Mouse (Mus musculus): ENCODE measurements around the gene Krt23. TPM values are rescaled to one million over a fixed set of nuclear protein-coding genes. Genes with fewer than 3 reads are reported as not detected.

The Krt23 gene
- 0.27 and 0.52 TPM in 2 replicates for polyA plus RNA-seq (2016; fragmentation: Nextera tagmentation; extraction: Ambion mirVana)

DNA sequence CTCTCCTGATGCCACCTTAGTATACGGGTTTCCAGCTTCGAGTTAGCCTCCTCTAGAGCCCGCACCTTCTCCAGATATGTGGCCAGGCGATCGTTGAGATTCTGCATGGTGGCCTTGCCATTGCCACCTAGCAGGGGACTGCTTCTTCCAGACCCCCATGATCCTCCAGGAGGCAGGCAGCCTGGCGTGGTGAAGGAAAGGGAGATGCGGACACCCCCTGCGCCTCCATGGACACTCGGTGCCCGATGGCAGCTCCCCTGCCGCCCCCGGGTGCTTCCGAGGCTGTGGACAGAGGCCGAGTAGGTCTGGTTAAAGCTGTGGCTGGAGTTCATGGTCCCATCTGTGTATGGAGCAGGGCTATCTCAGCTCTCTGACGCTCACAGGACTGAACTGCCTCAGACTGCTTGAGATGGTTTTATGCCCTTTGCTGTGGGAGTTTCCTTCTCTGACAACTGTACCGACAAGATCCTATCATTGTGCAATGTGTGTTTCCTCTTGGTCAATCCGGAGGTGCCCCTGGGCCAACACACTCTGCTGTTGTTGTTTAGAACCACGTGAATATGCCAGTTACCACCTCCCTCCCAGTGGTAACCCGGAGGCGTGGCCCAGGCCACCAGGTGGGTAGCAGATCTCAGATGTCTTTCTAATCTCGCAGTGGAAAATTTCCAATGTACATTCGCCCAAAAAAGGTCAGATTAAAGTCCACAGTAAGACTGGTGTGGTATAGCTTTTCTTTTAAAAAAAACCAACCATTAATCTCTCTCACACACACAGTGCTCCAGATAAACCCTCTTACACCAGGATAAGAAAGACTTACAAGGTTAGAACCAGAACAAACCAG, at the start of gene Krt23:
Gene Krt23 (minus strand): TSS at position 405 of the 841 bp plus-strand sequence.
- Histone ChIP-seq H3K4me3 (no peak within 1 kb of the TSS), H3K36me3 (no peaks in the 10 kb centered on the region), H3K9ac (no peak within 1 kb of the TSS), H3K9me3 (replicated peaks) (no peaks in the 10 kb centered on the region), H3K4me2 (no peak within 1 kb of the TSS), H3K27me3 (replicated peaks) (0 out of 2 replicates have a peak, but pooled peaks cover 5% of the 10 kb centered on the region), H3K4me1 (replicated peaks) (peaks cover 10% of the 10 kb centered on the region), H3K27ac (ENCODE audit: poor library complexity, severe bottlenecking) (no peak within 1 kb of the TSS)
- WGBS = 74% methylated on average over 22 of the region's 22 CpGs
- ATAC-seq (ENCODE audit: insufficient number of reproducible peaks, low FRiP score) = no peak

DNA sequence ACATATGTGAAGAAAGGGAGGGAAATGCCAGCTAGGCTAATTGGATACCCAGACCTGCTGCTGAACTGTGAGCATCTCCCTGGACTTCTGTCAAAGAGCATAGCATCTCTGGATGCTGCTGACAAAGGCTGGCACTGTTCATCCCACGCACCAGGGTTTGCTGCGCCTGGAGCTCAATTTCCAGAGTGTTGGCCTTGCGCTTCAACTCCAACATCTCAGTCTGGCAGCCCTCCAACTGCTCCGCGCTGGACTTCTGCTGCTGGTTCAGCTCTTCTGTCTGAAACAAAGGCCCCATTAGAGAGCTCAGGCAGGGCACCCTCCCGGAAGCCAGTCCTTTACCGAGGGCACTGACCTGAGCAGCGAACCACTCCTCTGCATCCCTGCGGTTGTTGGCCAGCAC, 46.8 kb upstream of the Krt23 start:
- no peaks in the 10 kb centered on the region for H3K9me3 ChIP-seq (replicated peaks)
- H3K9ac ChIP-seq = no peak overlapping the region
- no peak for ATAC-seq (ENCODE audit: insufficient number of reproducible peaks, low FRiP score)
- H3K27ac ChIP-seq (ENCODE audit: poor library complexity, severe bottlenecking) = no peak overlapping the region
- no peaks in the 10 kb centered on the region for H3K4me1 ChIP-seq (replicated peaks)
- no peaks in the 10 kb centered on the region for H3K27me3 ChIP-seq (replicated peaks)
- H3K4me3 ChIP-seq = no peak overlapping the region
- H3K36me3 ChIP-seq = no peaks in the 10 kb centered on the region
- H3K4me2 ChIP-seq = no peak overlapping the region
- WGBS = 64% methylated on average over 9 of the region's 9 CpGs

DNA sequence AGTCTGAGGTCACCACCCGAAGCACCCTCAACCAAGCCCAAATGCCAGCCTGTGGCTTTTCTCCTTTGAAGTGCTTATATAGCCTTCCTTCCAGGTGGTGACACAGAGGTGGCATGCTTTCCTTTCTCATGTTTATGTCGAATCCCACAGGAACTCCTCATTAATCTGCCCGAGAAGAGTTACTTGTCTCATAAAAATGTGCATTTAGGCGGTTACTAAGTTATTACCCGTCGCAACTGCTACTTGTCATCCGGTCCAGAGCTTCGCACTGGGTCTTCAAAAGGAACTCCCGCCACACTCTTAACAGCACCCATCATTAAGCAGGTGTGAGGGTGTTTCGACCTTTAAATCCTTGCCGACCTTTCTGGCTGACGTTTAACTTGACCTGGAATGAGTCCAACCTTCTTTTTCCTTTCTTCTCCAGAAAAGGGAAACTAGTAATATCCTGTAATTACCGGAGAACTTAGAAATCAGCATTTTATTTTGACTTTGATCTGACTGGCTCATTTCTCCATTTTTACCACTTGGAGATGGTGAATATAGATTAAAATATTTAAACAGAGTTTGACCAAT, 28.4 kb upstream of the Krt23 start, which contains the start of gene Krt39:
Gene Krt39 (minus strand): TSS at position 51 of the 573 bp plus-strand sequence.
- Histone ChIP-seq H3K27ac (ENCODE audit: poor library complexity, severe bottlenecking) (no peak within 1 kb of the TSS), H3K9me3 (replicated peaks) (no peaks in the 10 kb centered on the region), H3K36me3 (no peaks in the 10 kb centered on the region), H3K27me3 (replicated peaks) (no peaks in the 10 kb centered on the region), H3K4me3 (no peak within 1 kb of the TSS), H3K4me2 (no peak within 1 kb of the TSS), H3K9ac (no peak within 1 kb of the TSS), H3K4me1 (replicated peaks) (no peaks in the 10 kb centered on the region)
- ATAC-seq (ENCODE audit: insufficient number of reproducible peaks, low FRiP score) = no peak
- 86% methylated on average over 13 of the region's 13 CpGs for WGBS

DNA sequence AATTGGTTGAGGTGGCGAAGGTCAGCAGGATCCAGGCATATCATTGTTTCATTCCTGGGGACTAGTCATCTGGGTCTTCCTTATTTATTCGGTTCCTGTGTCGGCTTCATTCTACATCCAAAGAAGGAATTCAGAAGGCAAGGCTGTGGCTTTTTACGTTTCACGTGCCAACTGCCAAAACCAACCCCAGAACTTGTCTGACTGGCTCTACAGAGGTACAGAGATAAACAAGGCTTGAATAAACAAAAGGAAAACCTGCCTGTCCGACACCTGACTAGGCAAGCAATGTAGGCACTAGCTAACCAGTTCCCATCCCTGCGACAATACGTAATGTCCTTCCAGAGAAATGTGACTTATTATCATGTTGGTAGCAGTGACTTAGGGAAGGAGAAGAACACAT, 21.2 kb upstream of the Krt23 start:
- no peaks in the 10 kb centered on the region for H3K27me3 ChIP-seq (replicated peaks)
- H3K4me1 ChIP-seq (replicated peaks) = no peaks in the 10 kb centered on the region
- 79% methylated on average over 8 of the region's 8 CpGs for WGBS
- H3K4me3 ChIP-seq = no peak overlapping the region
- H3K4me2 ChIP-seq = no peak overlapping the region
- H3K27ac ChIP-seq (ENCODE audit: poor library complexity, severe bottlenecking) = no peak overlapping the region
- H3K9ac ChIP-seq = no peak overlapping the region
- no peaks in the 10 kb centered on the region for H3K9me3 ChIP-seq (replicated peaks)
- no peak for ATAC-seq (ENCODE audit: insufficient number of reproducible peaks, low FRiP score)
- no peaks in the 10 kb centered on the region for H3K36me3 ChIP-seq

DNA sequence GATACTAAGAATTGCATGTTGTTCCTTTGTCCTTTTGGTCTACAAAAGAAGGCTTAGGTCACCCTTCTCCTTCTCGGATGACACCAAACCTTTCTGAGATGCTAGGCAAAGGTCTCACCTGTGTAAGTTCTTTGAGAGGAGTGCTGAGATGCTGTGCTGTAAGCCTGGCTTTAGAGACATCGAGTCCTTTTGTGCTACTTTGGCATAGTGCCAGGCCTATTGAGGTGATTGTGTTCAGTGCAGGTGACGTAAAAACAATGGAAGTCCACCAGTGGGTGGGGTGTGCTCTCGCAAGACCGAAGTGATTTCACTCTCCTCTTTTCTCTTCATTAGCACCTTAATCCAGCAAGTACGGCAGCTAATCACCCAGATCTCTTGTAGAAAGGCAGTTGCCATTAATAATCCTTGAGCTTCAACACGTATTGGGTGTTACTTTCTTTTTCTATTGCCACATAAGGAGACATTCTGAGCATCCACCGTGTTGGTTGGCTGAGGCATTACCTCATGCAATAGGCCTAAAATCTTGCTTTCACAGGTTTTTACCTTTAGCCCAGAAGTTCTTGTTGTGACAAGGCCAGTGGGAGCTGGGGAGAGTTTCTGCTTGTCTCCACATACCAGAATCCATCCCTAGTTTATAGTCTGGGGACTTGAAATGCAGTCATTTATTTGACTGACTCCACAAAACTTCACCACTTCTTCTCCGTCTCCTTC, 7.3 kb upstream of the Krt23 start:
- Histone ChIP-seq H3K4me2 (no peak overlapping the region), H3K9me3 (replicated peaks) (no peaks in the 10 kb centered on the region), H3K27ac (ENCODE audit: poor library complexity, severe bottlenecking) (no peak overlapping the region), H3K4me1 (replicated peaks) (no peaks in the 10 kb centered on the region), H3K4me3 (no peak overlapping the region), H3K36me3 (no peaks in the 10 kb centered on the region), H3K27me3 (replicated peaks) (no peaks in the 10 kb centered on the region), H3K9ac (no peak overlapping the region)
- 77% methylated on average over 9 of the region's 9 CpGs for WGBS
- ATAC-seq (ENCODE audit: insufficient number of reproducible peaks, low FRiP score) = no peak

DNA sequence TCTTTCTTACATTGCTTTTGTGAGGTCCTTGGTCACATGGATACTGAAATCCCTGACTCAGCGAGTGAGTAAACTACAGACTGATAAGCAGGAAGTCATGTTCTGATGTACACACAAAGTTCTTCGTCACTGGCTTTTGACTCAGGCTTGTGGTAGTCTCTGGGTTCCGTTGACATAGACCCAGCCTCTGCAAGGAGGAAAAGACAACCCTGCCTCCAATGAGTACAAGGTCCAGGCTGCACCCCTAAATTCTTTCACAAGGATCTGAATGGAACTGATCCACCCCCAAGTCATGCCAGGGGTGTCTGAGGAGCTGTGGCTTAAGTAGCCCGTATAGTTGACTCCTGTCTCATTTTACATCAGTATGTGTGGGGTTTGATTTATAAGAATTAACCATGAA, 3.5 kb upstream of the Krt23 start:
- H3K4me1 ChIP-seq (replicated peaks) = peaks cover 10% of the 10 kb centered on the region
- ATAC-seq (ENCODE audit: insufficient number of reproducible peaks, low FRiP score) = no peak
- H3K4me2 ChIP-seq = no peak overlapping the region
- H3K9me3 ChIP-seq (replicated peaks) = no peaks in the 10 kb centered on the region
- no peak overlapping the region for H3K9ac ChIP-seq
- no peaks in the 10 kb centered on the region for H3K36me3 ChIP-seq
- 0 out of 2 replicates have a peak, but pooled peaks cover 5% of the 10 kb centered on the region for H3K27me3 ChIP-seq (replicated peaks)
- 66% methylated on average over 4 of the region's 4 CpGs for WGBS
- no peak overlapping the region for H3K4me3 ChIP-seq
- H3K27ac ChIP-seq (ENCODE audit: poor library complexity, severe bottlenecking) = no peak overlapping the region

DNA sequence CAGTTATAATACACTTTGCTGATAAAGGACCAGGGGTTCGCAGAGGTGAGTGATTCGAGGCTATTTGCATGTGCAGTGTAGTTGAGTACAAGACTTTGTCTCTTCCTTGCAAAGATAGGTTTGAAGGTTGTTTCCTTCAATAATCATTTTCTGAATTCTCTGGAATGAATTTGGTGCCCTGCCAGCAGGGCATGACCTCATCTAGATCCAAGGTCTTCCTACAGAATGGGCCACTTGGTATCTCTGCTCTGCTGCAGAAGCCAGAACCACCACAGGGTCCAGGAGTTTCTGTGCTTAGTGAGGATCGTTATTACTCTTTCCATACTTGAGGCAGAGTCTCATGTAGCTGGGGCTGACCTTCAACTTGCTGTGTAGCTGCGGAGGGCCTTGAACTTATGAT, 1.8 kb upstream of the Krt23 start:
- Histone ChIP-seq H3K36me3 (no peaks in the 10 kb centered on the region), H3K9ac (no peak overlapping the region), H3K27me3 (replicated peaks) (0 out of 2 replicates have a peak, but pooled peaks cover 5% of the 10 kb centered on the region), H3K4me2 (no peak overlapping the region), H3K4me1 (replicated peaks) (peaks cover 10% of the 10 kb centered on the region), H3K9me3 (replicated peaks) (no peaks in the 10 kb centered on the region), H3K4me3 (no peak overlapping the region), H3K27ac (ENCODE audit: poor library complexity, severe bottlenecking) (no peak overlapping the region)
- WGBS = 82% methylated on average over 4 of the region's 4 CpGs
- no peak for ATAC-seq (ENCODE audit: insufficient number of reproducible peaks, low FRiP score)

DNA sequence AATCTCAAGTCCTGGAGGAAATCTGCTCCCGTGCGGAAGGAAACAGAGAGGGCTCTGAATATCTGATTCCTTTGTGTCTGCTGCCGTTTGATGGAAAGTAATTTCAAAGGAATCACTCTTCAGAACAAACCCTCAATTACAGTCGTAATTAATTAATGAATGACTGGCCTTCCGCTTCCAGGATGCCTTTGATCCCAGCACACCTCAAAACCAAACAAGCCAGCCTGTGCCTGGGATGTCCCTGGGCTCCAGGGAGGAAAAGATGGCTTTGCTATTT, 575 bp upstream of the Krt23 start:
- no peak overlapping the region for H3K4me3 ChIP-seq
- H3K27me3 ChIP-seq (replicated peaks) = 0 out of 2 replicates have a peak, but pooled peaks cover 5% of the 10 kb centered on the region
- no peak overlapping the region for H3K27ac ChIP-seq (ENCODE audit: poor library complexity, severe bottlenecking)
- H3K36me3 ChIP-seq = no peaks in the 10 kb centered on the region
- no peak overlapping the region for H3K4me2 ChIP-seq
- H3K9ac ChIP-seq = no peak overlapping the region
- peaks cover 10% of the 10 kb centered on the region for H3K4me1 ChIP-seq (replicated peaks)
- 55% methylated on average over 5 of the region's 5 CpGs for WGBS
- ATAC-seq (ENCODE audit: insufficient number of reproducible peaks, low FRiP score) = no peak
- no peaks in the 10 kb centered on the region for H3K9me3 ChIP-seq (replicated peaks)

DNA sequence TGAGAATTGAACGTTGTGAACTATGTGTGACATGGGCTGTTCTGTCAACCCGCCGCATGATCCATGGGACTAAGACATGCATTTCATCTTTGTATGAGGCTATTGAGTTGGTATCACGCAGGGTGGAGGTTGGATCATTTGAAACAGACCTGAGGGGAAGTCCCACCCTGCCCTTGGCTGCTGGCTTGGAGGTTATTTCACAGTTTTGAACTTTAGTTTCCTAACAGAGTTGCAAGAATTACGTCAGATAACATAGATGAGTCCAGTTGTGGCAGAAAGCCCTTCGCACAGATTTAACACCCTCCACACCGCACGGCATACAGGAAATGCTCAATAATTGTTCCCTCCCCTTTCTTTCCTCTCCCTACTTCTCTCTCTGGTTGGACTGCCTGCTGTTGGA, 1.9 kb downstream of the Krt23 start:
- Histone ChIP-seq H3K36me3 (no peaks in the 10 kb centered on the region), H3K4me1 (replicated peaks) (peaks cover 10% of the 10 kb centered on the region), H3K27me3 (replicated peaks) (0 out of 2 replicates have a peak, but pooled peaks cover 5% of the 10 kb centered on the region), H3K4me3 (no peak overlapping the region), H3K9ac (no peak overlapping the region), H3K27ac (ENCODE audit: poor library complexity, severe bottlenecking) (no peak overlapping the region), H3K4me2 (no peak overlapping the region), H3K9me3 (replicated peaks) (no peaks in the 10 kb centered on the region)
- WGBS = 74% methylated on average over 8 of the region's 8 CpGs
- no peak for ATAC-seq (ENCODE audit: insufficient number of reproducible peaks, low FRiP score)

DNA sequence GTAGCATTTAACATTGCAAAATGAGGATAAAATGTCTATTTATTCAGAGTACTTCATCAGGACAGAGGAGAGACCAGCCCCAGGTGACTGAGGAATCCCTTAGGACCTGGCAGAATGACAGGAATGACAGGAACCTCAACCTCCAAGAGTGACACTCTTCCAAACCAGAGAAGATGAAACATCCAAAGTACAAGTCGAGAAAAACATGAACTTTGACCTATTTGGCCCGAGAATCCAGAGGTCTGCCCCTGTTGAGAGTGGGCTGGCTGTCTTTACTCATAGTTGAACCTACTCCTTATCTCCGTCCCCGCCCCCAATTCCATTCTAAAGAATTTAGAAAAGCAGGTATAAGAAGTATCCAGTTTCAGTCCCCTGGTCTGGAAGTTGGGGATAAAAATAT, 2.3 kb downstream of the Krt23 start:
- no peak overlapping the region for H3K27ac ChIP-seq (ENCODE audit: poor library complexity, severe bottlenecking)
- no peak overlapping the region for H3K4me3 ChIP-seq
- H3K4me1 ChIP-seq (replicated peaks) = peaks cover 10% of the 10 kb centered on the region
- WGBS = 51% methylated on average over 4 of the region's 4 CpGs
- no peak overlapping the region for H3K4me2 ChIP-seq
- no peak overlapping the region for H3K9ac ChIP-seq
- H3K9me3 ChIP-seq (replicated peaks) = no peaks in the 10 kb centered on the region
- 0 out of 2 replicates have a peak, but pooled peaks cover 5% of the 10 kb centered on the region for H3K27me3 ChIP-seq (replicated peaks)
- H3K36me3 ChIP-seq = no peaks in the 10 kb centered on the region
- ATAC-seq (ENCODE audit: insufficient number of reproducible peaks, low FRiP score) = no peak

DNA sequence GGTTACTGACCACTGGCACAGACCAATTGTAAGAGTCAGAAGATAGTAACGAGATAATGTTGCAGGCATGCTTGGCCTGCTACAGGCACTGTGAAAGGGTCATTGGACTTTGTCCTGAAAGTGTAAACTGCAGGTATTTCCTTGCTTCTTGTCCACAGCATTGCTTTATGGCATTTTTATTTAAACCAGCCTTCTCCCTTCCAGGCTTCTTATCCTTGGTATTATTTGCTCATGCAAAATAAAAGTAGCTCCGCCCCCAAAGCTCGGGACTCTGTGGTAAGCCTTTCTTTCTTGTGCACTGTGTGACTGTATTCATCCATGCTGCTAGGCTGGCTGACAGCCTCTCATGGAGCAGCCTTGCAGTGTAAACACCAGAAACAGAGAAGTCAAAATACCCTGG, 3.7 kb downstream of the Krt23 start:
- peaks cover 10% of the 10 kb centered on the region for H3K4me1 ChIP-seq (replicated peaks)
- 64% methylated on average over 3 of the region's 3 CpGs for WGBS
- no peak overlapping the region for H3K27ac ChIP-seq (ENCODE audit: poor library complexity, severe bottlenecking)
- no peaks in the 10 kb centered on the region for H3K36me3 ChIP-seq
- no peak overlapping the region for H3K9ac ChIP-seq
- H3K4me2 ChIP-seq = no peak overlapping the region
- no peak overlapping the region for H3K4me3 ChIP-seq
- H3K9me3 ChIP-seq (replicated peaks) = no peaks in the 10 kb centered on the region
- ATAC-seq (ENCODE audit: insufficient number of reproducible peaks, low FRiP score) = no peak
- 0 out of 2 replicates have a peak, but pooled peaks cover 5% of the 10 kb centered on the region for H3K27me3 ChIP-seq (replicated peaks)
